Mouse (Mus musculus): Measurements from ENCODE around the gene Smim1. TPM values are rescaled to one million over a fixed set of nuclear protein-coding genes. Genes with fewer than 3 reads are reported as not detected.

Gene Smim1
- total RNA-seq, 2 experiments from 2014 or later, result 2.0 to 2.6 TPM

Other genes starting within 250 kb of the Smim1 start
- gene A430005L14Rik, start 69.0 kb downstream of the Smim1 start, total RNA-seq (2021), result 10 to 100 TPM; 10.5 to 14.3 TPM
- gene Dffb, start 51.1 kb downstream of the Smim1 start, total RNA-seq (2021), result 1 to 10 TPM; 1.3 to 1.8 TPM
- 10 to 100 TPM; 23.0 to 24.0 TPM for gene Cep104, start 51.0 kb downstream of the Smim1 start, total RNA-seq (2021)
- gene Lrrc47, start 14.5 kb downstream of the Smim1 start, total RNA-seq (2021), result 10 to 100 TPM; 20.4 to 20.9 TPM
- gene Ccdc27, start 16.4 kb upstream of the Smim1 start, total RNA-seq (2021), result not detected
- gene Trp73, start 114.0 kb upstream of the Smim1 start, total RNA-seq (2021), result not detected
- gene Wrap73, start 116.1 kb upstream of the Smim1 start, total RNA-seq (2021), result 1 to 10 TPM; 7.0 to 8.7 TPM
- 10 to 100 TPM; 82.7 to 82.8 TPM for gene Tprgl, start 134.4 kb upstream of the Smim1 start, total RNA-seq (2021)
- gene Megf6, start 144.5 kb upstream of the Smim1 start, total RNA-seq (2021), result under 1 TPM; 0.54 TPM

Measured in gastrocnemius, postnatal 36 days (tissue).